Mouse (Mus musculus) forebrain, postnatal 0 days (tissue): ENCODE results near the gene Lbhd1. TPM values are rescaled to one million over a fixed set of nuclear protein-coding genes. Genes with fewer than 3 reads are reported as not detected.
"Not testable (repeated sequence)": the region's sequence is repeated elsewhere in the genome, so short reads cannot be mapped to it uniquely, and the experiment has no call there.

Experiments used
- ATAC-seq: fragments of 200-750 bp; cut with Nextera tagmentation; 2 replicates; pipeline ENCODE4 v1.8.0; 2017; ENCODE audit warnings: mild to moderate bottlenecking, moderate library complexity
- DNase-seq: peaks from one replicate; pipeline ENCODE4 v3.0.0-alpha.2; 2015
- H3K27ac ChIP-seq: fragments of 300-500 bp; sonication (generic); 2 replicates; pipeline ENCODE4 v1.5.1; 2014; ENCODE audit warnings: low read depth, mild to moderate bottlenecking, antibody characterized with exemption, low read length, moderate library complexity, mixed read lengths
- H3K27me3 ChIP-seq: fragments of 300-500 bp; sonication (generic); 2 replicates; pipeline ENCODE4 v1.6.1; 2014; ENCODE audit warnings: mild to moderate bottlenecking, low read length, mixed read lengths; ENCODE audit not compliant: insufficient read depth
- H3K36me3 ChIP-seq: fragments of 300-500 bp; sonication (generic); 2 replicates; pipeline ENCODE4 v1.6.1; 2014; ENCODE audit warnings: mild to moderate bottlenecking, moderate library complexity; ENCODE audit not compliant: insufficient read depth
- H3K4me1 ChIP-seq: fragments of 300-500 bp; sonication (generic); 2 replicates; pipeline ENCODE4 v1.6.1; 2014; ENCODE audit warnings: antibody characterized with exemption; ENCODE audit not compliant: insufficient read depth
- H3K4me2 ChIP-seq: fragments of 300-500 bp; sonication (generic); 2 replicates; pipeline ENCODE4 v1.6.1; 2014; ENCODE audit warnings: low read depth, mild to moderate bottlenecking, moderate library complexity
- H3K4me3 ChIP-seq: fragments of 300-500 bp; sonication (generic); 2 replicates; pipeline ENCODE4 v1.5.1; 2014; ENCODE audit warnings: low read depth, low read length, mixed read lengths
- H3K9ac ChIP-seq: fragments of 300-500 bp; sonication (generic); 2 replicates; pipeline ENCODE4 v1.6.1; 2014; ENCODE audit warnings: mild to moderate bottlenecking
- H3K9me3 ChIP-seq: fragments of 300-500 bp; sonication (generic); 2 replicates; pipeline ENCODE4 v1.6.1; 2016; ENCODE audit warnings: low read length
- CTCF ChIP-seq: sonication (generic); IDR thresholded peaks from 2 replicates; pipeline ENCODE4 v1.5.1; 2016; ENCODE audit warnings: antibody characterized with exemption, control low read depth, low read depth
- WGBS: fragments of 180-500 bp; shearing (Covaris S2); extraction: QIAGEN DNeasy Blood & Tissue Kit; methylation state at CpG from one replicate; pipeline ENCODE4 v1.1.7; 2014; 5-methylcytosine and 5-hydroxymethylcytosine counted together
- polyA plus RNA-seq: library from polyadenylated mRNA; unstranded; fragments of >200 nt; fragmentation: Nextera tagmentation; extraction: Ambion mirVana; gene quantifications from 2 replicates; pipeline ENCODE4 v1.2.1, GENCODE M21; 2015
- total RNA-seq: library from RNA; depleted of rRNA; stranded (reverse); fragments of >200 nt; gene quantifications from 2 replicates; pipeline ENCODE4 v1.2.3, GENCODE M21; 2014

The Lbhd1 gene
- total and polyA plus RNA-seq, 2 experiments from 2014 or later = 5.0 to 36.5 TPM

DNA sequence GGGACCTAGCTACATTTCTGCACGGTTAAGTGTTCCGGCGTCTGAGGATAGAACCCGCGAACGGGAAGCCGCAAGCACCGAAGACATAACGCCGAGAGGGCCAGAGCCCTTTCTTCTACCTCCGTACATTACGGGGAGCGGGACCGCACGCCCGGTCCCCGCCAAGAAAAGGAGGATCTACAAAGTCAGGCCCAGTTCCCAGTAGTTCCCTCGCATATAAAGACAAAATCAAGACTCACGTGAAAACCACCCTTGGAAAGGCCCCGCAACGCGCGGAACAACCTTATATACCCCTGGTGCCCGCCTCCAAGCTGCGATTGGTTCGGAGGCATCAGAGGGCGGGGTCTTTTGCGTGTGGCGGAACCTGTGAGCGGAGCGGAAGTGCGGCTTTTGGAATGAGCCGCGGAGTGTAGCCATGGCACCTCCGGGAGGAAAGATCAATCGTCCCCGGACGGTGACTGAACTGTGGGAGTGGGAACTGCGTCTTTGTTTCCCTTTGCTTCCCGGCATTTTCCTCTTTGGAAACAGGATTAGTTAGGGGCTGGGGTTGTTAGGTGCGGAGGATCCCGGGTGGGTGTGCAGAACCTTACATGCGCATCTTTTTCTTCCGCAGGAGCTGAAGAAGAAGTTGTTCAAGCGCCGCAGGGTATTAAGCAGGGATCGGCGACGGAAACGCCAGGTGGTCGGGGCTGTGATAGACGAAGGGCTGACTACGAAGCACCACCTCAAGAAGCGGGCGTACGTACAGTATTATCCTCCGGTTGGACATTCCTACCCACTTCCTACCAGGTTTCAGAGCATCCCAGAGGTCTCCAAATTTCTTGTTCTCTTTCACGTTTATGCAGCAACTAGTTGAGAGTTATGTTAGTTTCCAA lies 5.2 kb downstream of the Lbhd1 start, which contains the start of the genes 1810009A15Rik and Gm49416:
Gene 1810009A15Rik (plus strand): TSS at position 343 of the 875 bp plus-strand sequence.
Gene Gm49416 (plus strand): TSS at position 416 of the 875 bp plus-strand sequence.
- H3K27ac ChIP-seq = peak within 1 kb of the TSS; percentile 85
- peak within 1 kb of the TSS; percentile 85 for H3K4me2 ChIP-seq
- H3K9me3 ChIP-seq = no peaks in the 10 kb centered on the region
- H3K36me3 ChIP-seq = 0 out of 2 replicates have a peak, but pooled peaks cover 5% of the 10 kb centered on the region
- peak; percentile 97 for ATAC-seq
- peak; percentile 97 for DNase-seq
- under 1% methylated on average over 58 of the region's 58 CpGs for WGBS
- peak within 1 kb of the TSS; percentile 59 for H3K4me3 ChIP-seq
- no peak for TF ChIP-seq CTCF
- peaks cover 5% of the 10 kb centered on the region for H3K4me1 ChIP-seq
- H3K27me3 ChIP-seq = no peaks in the 10 kb centered on the region
- peak within 1 kb of the TSS; percentile 63 for H3K9ac ChIP-seq

DNA sequence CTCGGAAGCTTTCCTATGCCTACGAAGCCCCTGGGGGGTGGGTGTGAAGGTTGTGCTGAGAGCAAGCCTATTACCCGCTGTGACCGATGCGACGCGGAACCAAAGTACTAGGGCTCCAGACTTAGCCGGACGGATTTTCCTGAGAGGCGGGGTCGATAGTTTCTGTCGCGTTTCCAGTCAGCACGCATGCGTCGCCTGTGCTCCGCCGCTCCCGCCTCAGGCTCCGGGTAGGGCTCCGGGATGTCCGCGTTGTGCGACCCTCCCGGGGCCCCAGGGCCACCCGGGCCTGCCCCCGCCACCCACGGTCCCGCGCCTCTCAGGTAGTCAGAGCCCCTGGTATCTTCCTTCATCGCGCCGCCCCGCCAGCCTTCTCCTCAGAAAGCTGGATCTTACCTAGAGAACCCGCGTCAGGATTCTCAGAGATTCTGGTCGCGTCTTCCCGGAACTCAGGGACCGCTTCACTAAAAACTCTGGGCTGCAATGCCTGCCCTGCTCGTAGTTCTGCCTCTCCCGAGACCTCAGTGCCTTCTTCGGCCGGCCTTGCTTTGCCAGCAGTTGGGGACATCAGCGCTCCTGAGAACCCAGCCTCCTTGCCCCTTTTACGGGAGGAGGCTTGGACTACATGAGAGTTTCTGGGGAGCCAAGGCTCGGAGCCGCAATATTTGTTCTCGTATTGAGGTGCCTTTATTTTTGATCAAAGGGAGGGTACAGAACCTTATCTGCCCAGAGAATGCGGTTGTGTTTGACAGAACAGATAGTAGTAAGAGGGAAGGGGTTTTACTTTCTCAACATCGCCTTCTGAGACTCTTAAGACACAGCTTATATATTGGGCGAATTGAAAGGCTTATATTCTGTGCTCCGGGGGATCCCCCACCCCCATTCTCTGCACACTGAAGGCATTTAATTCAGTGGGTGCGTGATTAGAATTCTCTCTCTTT lies 9.6 kb downstream of the Lbhd1 start, which contains the start of gene Ints5:
Gene Ints5 (plus strand): TSS at position 177 of the 938 bp plus-strand sequence.
- ATAC-seq (peak; percentile 68), DNase-seq (peak; percentile 93)
- H3K27ac ChIP-seq = peak within 1 kb of the TSS; percentile 87
- H3K4me1 ChIP-seq = peaks cover 5% of the 10 kb centered on the region
- H3K4me2 ChIP-seq = peak within 1 kb of the TSS; percentile 98
- peak within 1 kb of the TSS; percentile 79 for H3K4me3 ChIP-seq
- peak within 1 kb of the TSS; percentile 87 for H3K9ac ChIP-seq
- TF ChIP-seq CTCF = no peak; the same call in 1 of the 2 replicates
- H3K9me3 ChIP-seq = no peaks in the 10 kb centered on the region
- no peaks in the 10 kb centered on the region for H3K27me3 ChIP-seq
- peaks cover 16% of the 10 kb centered on the region for H3K36me3 ChIP-seq
- 3% methylated on average over 54 of the region's 54 CpGs for WGBS

DNA sequence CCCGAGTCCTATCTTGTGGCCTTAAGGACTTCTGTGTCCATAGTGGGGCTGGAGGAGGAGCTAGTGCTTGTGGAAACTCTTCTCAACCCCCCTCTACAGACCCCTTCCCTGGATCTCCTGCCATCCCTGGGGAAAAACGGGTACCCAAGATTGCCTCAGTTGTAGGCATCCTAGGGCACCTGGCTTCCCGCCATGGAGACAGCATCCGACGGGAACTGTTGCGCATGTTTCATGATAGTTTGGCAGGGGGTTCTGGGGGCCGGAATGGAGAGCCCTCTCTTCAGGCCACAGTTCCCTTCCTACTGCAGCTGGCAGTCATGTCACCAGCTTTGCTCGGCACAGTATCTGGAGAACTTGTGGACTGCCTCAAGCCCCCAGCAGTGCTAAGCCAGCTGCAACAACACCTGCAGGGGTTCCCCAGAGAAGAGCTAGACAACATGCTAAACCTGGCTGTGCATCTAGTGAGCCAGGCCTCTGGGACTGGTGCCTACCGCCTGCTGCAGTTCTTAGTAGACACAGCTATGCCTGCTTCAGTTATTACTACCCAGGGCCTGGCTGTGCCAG lies 11.9 kb downstream of the Lbhd1 start:
- no peak for TF ChIP-seq CTCF
- 86% methylated on average over 9 of the region's 9 CpGs for WGBS
- Histone ChIP-seq H3K27ac (no peak overlapping the region), H3K9me3 (no peaks in the 10 kb centered on the region), H3K27me3 (no peaks in the 10 kb centered on the region), H3K36me3 (peaks cover 14% of the 10 kb centered on the region), H3K4me3 (no peak overlapping the region), H3K4me2 (no peak overlapping the region), H3K9ac (no peak overlapping the region), H3K4me1 (peaks cover 11% of the 10 kb centered on the region)
- DNase-seq (no peak), ATAC-seq (no peak)

DNA sequence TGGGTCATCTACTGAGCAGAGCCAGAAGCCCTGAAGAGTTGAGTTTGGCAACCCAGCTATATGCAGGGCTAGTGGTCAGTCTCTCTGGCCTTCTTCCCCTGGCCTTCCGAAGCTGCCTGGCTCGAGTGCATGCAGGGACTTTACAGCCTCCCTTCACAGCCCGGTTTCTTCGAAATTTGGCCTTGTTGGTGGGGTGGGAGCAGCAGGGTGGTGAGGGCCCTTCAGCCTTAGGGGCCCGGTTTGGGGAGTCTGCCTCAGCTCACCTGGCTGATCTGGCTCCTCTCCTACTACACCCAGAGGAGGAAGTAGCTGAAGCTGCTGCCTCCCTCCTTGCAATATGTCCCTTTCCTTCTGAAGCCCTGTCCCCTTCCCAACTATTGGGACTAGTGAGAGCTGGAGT lies 12.7 kb downstream of the Lbhd1 start:
- H3K27me3 ChIP-seq, DNase-seq, H3K9me3 ChIP-seq, ATAC-seq, H3K4me2 ChIP-seq, H3K4me3 ChIP-seq, H3K9ac ChIP-seq, H3K27ac ChIP-seq: not testable (repeated sequence)
- Histone ChIP-seq H3K36me3 (peaks cover 11% of the 10 kb centered on the region), H3K4me1 (peaks cover 11% of the 10 kb centered on the region)
- WGBS = 81% methylated on average over 5 of the region's 5 CpGs

DNA sequence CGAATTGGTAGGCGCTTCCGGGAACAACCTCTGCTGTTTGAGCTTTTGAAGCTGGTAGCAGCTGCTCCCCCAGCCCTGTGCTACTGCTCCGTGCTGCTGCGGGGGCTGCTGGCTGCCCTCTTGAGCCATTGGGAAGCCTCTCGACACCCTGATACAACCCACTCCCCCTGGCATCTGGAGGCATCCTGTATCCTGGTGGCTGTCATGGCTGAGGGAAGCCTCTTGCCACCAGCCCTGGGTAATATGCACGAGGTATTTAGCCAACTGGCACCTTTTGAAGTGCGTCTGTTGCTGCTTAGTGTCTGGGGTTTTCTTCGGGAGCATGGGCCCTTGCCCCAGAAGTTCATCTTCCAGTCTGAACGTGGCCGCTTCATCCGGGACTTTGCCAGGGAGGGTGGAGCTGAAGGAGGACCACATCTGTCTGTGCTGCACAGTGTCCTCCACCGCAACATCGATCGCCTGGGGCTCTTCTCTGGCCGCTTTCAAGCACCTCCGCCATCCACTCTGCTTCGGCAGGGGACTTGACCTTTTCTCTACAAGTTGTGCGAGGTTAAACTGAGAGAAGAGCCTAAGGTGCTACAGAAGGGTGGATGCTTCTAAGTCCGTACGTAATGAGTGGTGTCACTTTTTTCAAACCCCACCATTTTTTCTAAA lies 13.8 kb downstream of the Lbhd1 start:
- ATAC-seq = peak; percentile 29
- Histone ChIP-seq H3K4me2 (peak overlapping the region; percentile 75), H3K4me3 (peak overlapping the region; percentile 78), H3K36me3 (peaks cover 15% of the 10 kb centered on the region), H3K4me1 (peaks cover 11% of the 10 kb centered on the region), H3K9ac (peak overlapping the region; percentile 31), H3K27ac (peak overlapping the region; percentile 52; the same call in 1 of the 2 replicates)
- not testable (repeated sequence) for H3K9me3 ChIP-seq, H3K27me3 ChIP-seq, DNase-seq
- WGBS = 22% methylated on average over 21 of the region's 21 CpGs

DNA sequence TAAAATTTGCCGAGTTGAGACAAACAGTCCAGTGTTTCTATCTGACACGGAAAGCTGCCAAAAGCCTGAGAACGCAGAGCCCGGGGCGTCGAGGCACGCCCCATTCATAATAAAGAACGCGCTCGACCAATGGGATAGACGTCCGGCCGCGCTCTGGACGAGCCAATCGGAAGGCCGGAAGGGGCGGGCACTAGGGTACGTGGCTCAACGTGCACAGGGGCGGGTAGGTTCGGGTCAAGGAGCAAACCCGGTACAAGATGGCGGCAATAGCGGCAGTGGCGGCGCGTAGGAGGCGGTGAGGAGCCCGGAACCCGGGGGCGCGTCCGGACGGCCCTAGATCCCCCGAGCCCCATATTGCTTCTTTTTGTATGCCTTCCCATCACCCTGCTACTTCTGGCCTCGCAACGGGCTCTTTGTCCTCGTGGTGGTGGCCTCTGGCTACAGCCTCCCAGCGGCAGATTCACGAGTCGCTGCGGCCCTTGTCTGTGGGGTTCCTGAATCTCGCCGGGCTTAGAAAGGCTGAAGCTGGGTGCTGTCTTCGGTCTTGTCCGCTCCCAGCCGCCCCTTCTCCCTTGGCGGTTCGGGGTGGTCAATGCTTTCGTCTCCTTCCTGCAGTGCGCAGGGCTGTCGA lies 14.4 kb downstream of the Lbhd1 start, which contains the start of gene Ganab:
Gene Ganab (plus strand): TSS at position 207 of the 631 bp plus-strand sequence.
- TF ChIP-seq CTCF = peak; percentile 45
- H3K27ac ChIP-seq = peak within 1 kb of the TSS; percentile 86
- H3K4me1 ChIP-seq = peaks cover 11% of the 10 kb centered on the region
- H3K4me3 ChIP-seq = peak within 1 kb of the TSS; percentile 78
- H3K4me2 ChIP-seq = peak within 1 kb of the TSS; percentile 75
- H3K9me3 ChIP-seq = no peaks in the 10 kb centered on the region
- peak; percentile 99 for ATAC-seq
- H3K36me3 ChIP-seq = peaks cover 20% of the 10 kb centered on the region
- WGBS = under 1% methylated on average over 53 of the region's 53 CpGs
- H3K9ac ChIP-seq = peak within 1 kb of the TSS; percentile 82
- H3K27me3 ChIP-seq = no peaks in the 10 kb centered on the region
- DNase-seq = peak; percentile 97
